Mouse (Mus musculus) naive thymus-derived CD4-positive, alpha-beta T cell, adult 2 months (primary cell): ENCODE results near the gene Mrps12.
A peak's percentile ranks its signal among the peaks of the same experiment; 100 is the strongest.

Source experiments
- DNase-seq: peaks from one replicate; pipeline ENCODE4 v3.0.0-alpha.2; 2011; ENCODE audit warnings: low read depth

Mrps12 gene

DNA sequence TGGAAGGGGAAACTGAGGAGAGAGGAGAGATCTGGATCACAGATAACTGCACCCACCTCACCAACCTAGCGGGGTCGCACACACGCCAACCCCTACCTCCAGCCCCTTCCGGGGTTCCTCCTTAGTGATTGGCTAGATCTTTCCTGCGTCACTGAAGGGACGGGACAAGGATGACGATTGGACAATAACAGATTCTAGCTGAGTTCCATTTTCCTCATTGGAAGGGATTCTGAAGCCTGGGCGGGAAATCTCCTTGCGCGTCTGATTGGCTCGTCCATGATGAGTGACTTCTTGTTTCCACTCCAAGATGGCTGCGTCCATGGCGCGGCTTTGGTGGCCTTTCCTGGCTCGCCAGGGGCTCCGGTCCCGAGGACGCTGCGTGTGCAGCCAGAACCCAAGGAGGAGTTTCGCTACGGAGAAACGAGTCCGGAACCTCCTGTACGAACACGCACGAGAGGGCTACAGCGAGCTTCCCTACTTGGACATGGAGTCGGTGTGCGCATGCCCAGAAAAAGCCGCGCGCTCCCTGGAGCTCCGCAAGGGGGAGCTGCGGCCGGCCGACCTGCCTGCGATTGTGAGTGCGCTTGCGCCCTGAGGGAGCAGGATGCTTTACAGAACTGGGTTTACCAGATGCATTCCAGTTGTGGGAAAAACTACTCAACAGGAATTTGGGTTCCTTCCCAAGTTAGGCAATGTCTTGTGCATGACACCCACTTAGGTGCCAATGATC, at the start of gene Mrps12, which contains the start of gene Sars2:
Gene Mrps12, minus strand, starts transcription at position 112 of the 730 bp plus-strand sequence.
Gene Sars2, plus strand, starts transcription at position 284 of the 730 bp plus-strand sequence.
- peak; percentile 98 for DNase-seq

DNA sequence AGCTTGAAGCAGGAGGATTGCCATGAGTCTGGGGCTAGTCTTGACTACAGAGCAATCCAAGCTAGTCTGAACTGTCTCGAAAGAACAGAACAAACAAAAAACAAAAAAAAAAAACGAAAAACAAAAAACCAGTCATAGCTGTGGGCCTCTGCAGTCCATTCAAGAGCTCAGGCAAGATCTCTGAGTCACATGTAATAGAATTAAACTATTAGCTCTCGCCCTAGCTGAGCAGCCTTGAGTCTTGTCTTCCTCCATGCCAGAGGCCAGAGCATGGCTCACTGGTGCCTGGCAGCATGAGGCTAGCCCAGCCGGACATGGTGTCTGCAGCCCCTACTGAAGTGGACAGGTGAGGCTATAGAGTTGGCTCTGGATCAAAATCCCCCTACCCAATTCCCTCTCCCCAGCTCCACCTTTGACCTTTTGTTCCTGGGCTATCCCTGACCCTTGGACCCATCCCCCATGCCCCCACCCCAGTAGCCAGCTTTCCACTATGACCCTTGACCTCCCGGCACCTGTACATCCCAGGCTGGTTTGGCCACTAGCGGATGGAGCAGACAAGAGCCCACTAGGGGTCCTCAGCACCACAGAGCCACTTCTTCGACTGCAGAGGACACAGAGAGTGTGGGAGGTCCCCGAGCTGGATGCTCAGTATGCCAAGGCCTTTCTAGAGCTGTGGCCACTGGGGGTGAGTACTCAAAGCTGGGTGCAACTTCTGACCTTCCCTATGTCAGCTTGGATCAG, 48.6 kb upstream of the Mrps12 start:
- peak; percentile 32 for DNase-seq

DNA sequence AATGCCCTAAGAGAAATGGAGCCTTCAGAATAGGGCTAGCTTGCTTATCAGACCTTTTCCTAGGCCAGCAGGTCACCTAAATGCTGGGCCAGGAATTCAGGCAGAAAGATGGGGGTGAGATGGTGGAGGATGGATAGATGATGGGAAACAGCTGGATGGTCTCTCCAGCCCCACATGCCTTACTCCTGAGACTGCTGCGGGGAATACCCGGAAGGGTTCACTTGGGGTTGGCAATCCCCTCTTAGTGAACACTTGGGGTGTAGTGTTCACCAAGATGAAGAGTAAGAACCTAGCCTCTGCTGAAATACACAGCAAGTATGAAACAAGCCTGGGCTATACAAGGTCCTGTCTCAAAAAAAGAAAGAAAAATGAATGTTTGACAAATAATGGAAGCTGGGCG, 47.6 kb upstream of the Mrps12 start:
- no peak for DNase-seq

DNA sequence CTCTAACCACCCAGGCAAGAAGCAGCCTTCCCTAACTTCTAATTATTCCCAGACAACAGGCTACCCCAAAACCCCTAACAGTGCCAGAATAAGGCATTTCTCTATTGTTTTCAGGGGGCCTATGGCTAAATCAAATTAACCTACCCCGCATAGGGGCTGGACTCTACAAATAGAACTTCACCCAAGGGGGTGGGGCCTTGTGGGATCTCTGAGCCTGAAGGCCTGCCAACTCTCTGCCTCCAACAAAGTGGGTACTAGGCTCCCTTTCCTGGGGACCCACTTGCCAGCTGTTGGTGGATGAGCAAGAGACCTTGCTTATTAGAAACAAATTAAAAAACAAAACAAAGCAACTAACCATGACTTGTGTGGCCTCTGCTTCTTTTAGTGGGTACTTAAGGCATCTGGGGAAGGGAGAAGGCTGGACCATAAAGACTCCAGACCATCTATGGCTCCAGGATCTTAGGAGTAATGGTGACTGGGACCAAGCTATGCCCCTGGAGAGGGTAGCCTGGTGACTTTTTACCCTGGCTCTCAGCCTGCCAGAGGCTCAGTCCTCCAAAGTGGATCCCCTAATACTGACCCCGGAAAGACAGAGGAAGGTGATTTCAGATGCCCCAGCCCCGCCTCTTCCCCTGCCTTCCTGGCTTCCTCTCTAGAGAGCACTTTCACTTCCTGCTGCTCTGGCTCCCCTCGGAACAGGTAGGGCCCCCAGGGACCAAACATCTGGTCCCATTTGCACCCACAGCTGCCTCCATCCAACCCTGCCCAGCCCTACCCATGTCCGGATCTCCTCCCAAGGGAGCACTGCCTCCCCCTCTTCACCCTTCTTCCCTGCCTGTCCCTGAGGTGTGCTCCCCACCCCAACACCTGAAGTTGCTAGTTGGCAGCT, 46.9 kb upstream of the Mrps12 start, which contains the start of gene Rinl:
Gene Rinl, plus strand, starts transcription at position 663 of the 889 bp plus-strand sequence.
- peak; percentile 67 for DNase-seq

DNA sequence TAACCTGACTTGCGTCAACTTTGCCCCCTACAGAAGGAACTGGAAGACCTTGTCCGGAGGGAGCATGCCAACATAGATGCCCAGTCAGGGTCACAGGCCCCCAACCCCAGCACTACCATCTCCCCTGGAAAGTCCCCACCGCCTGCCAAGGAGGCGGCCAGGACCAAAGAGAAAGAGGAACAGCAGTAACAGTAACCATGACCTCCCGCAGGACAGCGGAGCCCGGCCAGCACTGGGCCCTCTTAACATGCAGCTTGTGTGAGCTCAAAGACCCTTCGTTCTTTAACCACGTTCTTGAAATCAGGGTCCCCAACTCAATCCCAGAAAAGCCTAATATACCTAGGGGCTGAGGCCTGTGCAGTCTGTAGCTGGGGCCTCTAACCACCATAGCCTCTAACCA, 46.3 kb upstream of the Mrps12 start:
- DNase-seq, result no peak

DNA sequence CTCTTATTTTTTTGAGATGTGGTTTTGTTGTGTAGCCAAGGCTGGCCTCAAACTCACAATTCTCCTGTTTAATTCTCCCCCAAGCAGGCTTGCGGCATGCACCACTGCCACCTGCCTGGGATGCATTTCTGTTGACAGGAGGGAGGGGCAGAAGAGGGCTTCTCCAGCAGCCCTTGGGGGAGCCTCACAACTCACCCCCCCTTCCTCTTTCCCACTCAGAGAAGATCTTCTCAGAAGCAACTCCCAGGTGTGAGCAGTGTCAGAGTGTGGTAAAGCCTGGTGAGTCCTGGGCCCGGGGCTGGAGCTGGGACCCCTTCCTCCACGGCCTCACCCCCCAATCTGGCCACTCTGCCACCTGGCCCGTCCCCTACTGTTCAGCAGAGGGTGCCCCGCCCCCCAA, 43.5 kb upstream of the Mrps12 start:
- no peak for DNase-seq

DNA sequence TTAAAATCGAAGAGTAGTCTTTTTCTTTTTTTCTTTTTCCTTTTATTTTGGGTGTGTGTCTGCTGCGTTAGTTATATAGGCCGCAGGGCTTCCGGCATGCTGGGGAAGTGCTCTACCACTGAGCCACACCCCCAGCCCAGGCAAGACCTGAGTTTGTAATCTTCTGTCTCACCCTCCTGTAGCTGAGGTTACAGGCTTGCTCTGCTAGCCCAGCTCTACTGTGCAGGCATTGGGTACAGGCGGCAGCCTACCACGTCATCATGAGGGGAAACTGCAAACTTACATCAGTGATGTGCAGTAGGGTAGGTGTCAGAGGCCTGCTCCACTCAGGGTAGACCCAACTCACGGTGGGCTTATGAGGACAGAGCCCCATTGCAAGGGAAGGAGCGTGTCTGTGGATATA, 39.6 kb upstream of the Mrps12 start:
- peak; percentile 93 for DNase-seq

DNA sequence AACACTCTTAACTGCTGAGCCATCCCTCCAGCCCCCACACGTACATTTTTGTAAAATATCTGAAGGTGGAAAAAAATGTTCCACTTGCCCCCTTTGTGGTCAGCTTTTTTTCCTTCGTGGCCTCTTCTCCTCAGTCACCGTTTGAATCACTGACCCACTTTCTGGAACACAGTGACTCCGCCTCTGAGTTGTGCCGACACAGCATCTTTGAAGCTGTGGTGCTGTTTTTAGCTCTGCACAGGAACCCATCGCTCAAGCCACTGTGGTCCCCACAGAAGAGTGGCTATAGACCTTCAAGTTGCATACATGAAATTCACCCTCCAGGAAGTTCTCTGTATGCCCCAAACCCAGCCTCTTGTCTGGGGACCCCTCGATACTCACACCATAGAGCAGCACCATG, 39.2 kb upstream of the Mrps12 start:
- no peak for DNase-seq

DNA sequence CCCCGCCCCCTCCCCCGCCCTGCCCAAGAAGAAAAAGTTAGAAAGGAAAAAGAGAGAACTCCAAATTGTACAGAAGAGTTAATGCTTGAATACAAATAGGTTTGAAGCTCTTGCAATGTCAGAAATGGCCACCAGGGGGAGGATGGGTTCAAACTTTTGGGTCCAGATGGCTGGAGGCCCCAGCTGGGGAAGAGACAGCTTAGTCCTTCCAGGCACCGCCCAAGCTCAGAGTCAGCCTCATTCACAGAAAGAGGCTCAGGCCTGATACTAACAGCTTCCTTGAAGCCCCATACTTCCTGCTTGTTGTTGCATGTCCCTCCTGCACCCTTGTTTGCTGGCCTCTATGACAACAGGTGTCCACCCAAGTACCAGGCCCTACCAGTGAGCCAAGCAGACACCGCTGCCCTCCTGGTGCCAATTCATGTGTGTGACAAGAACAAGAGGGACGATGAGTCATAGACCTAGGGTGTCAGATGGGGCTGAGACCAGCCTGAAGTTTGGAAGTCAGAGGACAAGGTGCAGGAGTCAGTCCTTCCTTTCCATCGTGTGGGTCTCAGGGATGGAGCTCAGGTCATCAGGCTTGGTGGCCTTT, 38.5 kb upstream of the Mrps12 start:
- DNase-seq, result peak; percentile 94

DNA sequence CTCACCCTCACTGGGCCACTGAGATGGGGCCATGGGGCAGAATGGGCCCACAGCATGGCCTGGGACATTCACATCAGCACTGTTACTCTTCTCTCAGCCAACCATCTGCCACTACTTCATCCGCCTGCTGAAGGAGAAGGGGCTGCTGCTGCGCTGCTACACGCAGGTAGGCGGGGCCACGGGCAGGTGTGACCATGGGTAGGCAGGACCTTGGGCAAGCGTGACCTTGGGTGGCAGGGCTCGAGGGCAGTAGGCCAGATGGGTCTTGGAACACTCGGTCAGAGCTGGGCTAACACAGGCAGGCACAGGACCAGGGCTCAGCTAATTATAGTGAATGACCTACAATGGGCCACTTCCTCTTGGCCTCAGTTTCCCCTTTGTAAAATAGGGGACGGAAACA, 37.2 kb upstream of the Mrps12 start:
- no peak for DNase-seq

DNA sequence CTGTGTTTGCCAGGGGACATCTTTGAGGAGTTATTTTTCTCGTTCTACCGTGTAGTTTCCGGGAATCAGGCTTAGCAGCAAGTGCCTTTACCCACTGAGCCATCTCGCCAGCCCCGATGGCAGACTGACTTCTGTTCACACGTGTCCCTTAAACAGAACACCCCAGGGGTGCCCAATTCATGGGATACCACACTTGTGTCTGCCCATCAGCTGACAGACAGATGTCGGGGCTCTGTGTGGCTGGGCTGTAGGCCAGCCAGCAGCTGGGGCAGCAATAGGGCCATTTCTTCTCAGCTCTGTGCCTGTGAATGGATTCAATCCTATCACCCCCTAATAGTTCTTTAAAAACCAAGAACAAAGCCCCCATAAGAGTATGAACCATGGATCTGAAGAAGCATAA, 33.5 kb upstream of the Mrps12 start:
- no peak for DNase-seq

DNA sequence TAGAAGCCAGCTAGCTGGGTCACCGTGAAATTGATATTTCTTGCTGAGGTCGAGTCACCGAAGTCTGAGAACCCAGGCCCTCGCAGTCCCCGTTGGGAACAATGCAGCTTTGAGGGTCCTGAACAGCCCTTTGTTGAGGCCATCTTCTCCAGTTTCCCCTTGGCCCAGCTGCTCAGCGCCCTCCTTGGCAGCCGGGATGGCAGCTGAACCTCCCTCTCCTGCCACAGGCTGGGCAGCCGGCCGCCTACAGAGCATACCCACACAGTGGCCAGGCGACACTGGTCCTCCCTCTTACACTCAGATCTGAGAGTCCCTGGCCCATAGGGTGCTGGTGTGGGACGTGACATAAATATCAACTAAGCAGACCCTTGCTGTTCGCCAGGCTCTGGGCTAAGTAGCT, 32.5 kb upstream of the Mrps12 start:
- DNase-seq, result no peak

DNA sequence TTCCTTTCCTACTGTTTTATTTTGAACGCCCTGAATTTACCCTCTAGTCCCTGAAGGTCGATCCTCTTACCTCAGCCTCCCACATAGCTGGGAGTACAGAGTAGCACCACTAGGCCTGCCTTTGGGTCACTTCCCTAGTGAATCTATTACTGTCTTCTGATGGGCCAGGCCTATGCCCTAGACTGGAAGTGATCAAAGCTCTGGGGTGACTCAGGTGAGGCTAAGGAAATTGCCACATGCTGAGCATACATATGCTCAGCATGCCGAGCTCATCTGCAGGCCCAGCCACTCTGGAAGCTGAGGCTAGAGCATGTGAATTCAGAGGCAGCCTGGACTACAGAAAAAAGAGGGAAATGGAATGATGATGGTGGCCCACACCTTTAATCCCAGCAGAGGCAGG, 31.5 kb upstream of the Mrps12 start:
- DNase-seq, result no peak

DNA sequence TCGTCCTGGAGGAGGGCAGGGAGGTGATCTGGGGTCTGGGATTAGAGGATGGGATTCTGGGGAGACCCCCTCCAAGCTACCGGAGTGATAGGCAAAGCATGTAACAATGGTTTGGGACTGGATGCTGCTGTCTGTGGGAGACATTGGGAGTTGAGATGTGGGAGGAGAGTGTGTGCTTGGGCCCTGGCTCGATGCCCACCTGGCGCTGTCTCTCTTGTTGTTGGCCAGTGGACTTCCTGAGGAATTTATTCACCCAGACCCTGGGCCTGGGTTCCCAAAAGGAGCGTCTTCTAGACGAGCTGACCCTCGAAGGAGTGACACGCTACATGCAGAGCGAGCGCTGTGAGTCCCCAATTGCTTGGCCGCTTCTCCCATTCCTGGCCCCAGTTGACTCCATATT, 30.2 kb upstream of the Mrps12 start:
- DNase-seq, result no peak

DNA sequence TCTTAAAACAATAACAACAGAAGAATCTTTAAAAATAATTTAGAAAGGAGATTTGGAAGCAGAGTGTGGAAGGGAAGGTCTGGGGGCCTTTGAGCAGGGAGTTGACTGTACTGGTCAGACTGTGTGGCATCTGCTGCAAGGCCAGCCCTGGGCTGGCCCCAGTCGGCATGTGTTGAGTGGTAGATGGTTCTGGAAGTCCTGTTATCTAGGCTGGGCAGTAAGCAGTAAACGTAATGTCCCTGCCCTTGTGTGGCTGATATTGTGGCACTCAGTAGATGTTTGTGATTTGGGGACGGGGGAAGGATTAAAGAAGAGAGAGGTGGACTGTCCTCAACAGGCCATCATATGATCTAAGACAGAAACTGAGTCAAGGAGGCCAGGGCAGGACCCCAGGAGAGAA, 28.7 kb upstream of the Mrps12 start:
- no peak for DNase-seq

DNA sequence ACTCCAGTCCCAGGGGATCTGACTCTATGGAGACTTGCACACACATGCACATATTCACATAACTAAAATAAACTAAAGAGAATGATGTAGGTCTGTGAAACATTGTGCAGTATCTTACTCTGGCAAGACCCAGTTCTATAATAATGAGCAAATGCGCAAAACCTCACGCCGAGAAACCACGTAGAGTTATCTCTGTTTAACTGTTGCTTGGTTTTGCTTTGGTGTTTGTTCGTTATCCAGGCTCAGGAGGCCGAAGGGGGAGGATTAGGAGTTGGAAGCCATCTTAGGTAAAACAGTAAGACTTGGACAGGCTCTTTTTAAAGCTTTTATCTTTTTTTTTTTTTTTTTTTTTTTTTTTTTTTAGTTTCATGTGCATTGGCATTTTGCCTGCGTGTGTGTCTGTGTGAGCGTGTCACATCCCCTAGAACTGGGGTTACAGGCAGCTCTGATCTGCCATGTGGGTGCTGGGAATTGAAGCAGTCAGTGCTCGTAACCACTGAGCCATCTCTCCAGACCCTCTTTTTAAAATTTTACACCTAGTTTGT, 27.9 kb upstream of the Mrps12 start:
- no peak for DNase-seq

DNA sequence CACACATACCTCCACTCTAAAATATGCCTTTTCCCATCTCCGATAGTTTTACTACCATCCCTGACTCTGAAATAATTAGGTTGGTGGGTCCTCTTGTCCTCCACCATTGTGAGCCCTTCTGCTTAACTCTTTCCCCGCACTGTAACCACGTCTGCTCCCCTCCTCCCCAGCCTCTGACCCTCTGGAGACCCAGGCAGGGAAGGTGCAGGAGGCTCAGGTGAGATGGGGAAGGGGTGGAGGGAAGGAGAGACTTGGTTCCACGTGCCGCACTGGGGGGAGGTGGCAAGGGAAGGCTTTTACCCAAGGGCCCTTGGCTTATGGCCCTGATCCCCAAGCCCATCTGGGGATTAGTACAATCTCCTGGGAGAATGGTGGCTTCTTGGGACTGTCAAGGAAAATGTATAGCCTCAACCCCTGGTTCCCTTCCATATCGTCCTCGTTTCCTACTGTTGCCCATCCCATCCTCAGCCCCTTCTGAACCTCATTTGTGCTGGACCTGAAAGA, 25.9 kb upstream of the Mrps12 start, which contains the start of gene Nfkbib:
Gene Nfkbib, minus strand, starts transcription at position 51 of the 504 bp plus-strand sequence.
- DNase-seq, result no peak

DNA sequence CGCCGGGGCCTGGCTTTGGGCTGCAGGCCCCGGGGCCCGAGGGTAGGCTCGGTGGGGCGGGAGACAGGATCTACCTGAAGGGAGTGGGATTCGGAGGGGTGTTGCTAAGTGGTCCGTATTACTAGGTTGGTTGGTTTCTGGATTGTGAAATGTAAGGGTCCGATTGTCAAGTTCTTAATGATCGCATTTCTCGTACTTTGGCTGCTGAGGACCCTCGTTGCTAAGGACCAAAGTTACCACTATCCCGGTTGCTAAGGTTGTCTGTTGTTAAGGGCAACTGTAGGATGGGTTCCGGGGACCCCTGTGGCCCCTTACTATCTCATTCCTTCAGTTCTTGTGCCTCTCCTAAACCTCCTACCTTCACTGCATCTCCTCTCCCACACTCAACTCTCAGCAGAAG, 25.3 kb upstream of the Mrps12 start:
- peak; percentile 48 for DNase-seq

DNA sequence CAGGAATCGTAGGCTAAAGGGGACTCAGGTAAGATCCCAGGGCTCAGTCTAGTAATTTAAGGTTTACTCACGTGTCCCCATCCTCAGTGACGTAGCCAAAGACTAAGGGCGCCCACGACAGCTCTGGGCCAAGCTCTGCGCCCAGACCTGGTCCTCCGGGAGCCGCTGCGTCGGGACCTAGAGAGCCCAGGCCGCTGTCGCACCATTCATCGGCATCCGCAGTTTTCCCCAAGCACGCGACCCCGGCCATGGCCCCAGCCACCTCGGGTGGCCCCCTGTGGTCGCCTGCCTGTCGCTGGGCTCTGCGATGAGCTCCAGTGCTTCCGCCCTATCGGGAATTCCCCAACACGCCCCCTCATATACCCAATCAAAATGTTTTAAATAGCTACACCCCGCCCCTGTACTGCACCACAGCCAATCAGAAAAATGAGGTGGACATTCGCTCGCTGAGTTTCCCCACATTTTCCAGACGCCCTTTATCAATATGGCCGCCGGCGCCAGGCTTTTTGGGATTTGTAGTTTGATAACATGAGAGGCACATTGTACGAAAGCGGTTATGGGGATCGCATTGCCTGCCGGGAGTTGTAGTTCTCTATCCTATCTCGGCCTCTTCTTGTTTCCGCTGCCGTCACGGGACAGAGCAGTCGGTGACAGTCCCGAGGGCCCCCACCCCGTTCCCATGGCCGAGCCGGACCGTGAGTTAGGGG, 24.7 kb upstream of the Mrps12 start, which contains the start of gene Sirt2:
Gene Sirt2, plus strand, starts transcription at position 563 of the 707 bp plus-strand sequence.
- peak; percentile 98 for DNase-seq

DNA sequence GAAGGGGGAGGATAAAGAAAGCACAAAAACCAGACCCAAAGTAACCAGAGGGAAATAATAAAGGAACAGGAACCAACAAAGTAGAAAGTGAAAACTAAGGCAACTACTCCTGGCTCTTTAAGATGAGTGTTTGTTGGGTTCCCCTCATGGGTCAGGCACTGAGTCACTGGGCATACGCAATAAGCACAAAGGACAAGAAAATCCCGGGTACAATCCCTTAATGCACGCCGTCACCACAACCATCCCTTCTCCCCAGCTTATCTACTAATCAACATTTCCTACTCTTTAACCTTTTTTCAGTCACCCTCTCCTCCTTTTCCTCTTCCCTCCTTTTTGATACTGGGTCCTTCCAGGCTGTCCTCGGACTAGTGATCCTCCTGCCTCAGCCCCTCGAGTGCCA, 23.6 kb upstream of the Mrps12 start:
- no peak for DNase-seq

DNA sequence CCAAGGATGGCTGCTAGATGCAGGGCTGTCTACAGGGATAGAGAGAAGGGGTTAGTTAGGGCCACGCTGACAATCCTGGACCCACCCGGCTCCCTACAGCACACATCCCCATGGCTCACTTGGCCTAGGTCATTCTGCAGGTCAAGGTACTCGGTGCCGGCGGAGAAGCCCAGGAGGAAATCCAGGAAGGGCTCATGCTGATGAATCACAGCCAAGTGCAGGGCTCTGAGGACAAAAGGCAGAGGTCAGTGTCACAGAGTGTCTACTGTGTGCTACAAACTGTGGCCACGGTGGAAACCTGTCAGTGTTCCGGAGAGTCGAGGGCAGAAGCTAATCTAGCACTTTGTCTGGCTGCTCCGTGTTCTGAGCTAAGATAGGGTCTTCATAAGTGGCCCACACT, 20.3 kb upstream of the Mrps12 start:
- DNase-seq, result no peak
